Mouse (Mus musculus) retina, adult 2 months (tissue): ENCODE measurements around the gene Lrch3.
A peak's percentile ranks its signal among the peaks of the same experiment; 100 is the strongest.
"Not testable (repeated sequence)": the region's sequence is repeated elsewhere in the genome, so short reads cannot be mapped to it uniquely, and the experiment has no call there.

Source experiments
- DNase-seq: peaks from one replicate; pipeline ENCODE4 v3.0.0-alpha.2; 2012; ENCODE audit warnings: low read depth, low spot score

The Lrch3 gene

DNA sequence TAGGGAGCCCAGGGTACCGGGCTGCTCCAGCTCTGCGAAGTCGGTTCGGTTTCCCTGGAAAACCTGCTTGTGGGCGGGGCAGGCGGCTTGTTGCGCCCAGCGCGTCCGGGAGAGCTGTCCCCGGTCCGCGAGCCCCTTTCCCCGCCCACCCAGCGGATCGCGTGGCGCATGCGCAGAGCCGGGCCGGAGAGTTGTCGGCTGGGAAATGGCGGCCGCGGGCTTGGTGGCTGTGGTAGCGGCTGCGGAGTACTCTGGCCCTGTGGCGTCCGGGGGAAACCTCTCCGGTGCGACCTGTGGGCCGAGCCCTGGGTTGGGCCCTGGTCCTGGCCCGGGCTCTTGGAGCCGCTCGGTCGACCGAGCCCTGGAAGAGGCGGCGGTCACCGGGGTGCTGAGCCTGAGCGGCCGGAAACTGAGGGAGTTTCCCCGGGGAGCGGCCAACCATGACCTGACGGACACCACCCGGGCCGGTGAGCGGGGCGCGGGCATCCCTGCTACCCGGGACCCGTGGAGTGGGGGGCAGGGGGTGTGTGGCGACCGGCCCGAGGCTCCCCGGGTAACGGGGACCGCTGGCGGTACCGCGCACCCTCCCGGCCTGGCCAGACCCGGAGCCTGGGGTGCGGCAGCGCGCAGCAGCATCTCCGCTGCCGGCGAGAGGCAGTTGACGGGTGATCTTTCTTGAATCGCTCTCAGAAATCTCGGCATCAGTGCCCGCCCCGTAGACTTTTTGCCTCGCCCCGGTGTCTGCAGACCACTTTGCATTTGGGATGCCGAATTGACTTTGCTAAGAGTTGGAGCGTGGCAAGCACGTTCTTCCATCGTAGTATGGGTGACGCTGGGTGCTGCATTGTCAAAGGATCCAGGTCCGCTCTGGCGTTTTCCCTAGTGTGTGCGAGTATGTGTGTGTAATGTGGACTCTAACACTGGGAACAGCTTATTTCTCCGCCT lies at the start of gene Lrch3:
Lrch3 (plus strand) TSS at position 164 of the 945 bp plus-strand sequence.
- peak; percentile 78 for DNase-seq

DNA sequence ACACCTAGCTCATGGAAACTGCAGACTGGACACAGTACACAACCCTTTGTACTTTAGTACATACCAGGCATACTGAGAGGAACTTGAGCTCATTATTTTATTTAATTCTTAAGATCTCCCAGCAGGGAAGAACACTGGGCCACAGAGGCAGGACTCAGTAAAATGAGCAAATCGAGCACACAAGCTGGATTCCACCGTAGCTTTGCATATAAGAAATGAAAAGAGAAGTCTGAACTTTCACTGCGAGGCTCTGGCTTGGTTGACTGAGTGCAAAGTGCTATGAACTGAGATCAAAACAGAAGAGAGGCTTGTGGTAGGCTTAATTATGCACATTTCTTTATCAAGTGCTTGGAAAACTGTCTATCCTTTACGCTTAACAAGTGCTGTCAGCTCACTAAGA lies 48.5 kb upstream of the Lrch3 start:
- DNase-seq: no peak

- no peak for DNase-seq
These were observed 47.2 kb upstream of the Lrch3 start for GRCm38 (mm10) chr16:32866713-32867112.

- DNase-seq: peak; percentile 81
These were observed 45.9 kb upstream of the Lrch3 start for GRCm38 (mm10) chr16:32867919-32868552.

DNA sequence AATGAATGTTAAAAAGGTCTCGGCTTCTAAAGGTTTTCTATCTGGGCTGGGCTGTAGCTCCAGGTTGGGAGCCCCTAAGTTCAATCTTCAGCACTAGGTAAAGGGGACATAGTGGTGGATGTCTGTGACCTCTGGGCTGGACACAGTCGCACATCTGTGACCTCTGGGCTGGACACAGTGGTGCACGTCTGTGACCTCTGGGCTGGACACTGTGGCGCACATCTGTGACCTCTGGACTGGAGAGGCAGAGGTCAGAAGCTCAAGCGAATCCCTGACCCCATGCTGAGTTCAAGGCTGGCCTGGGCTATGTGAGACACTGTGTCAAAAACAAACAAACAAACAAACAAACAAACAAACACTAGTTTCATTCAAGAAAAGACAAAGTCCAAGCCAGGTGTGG lies 43.7 kb upstream of the Lrch3 start:
- no peak for DNase-seq

GRCm38 (mm10) chr16:32873366-32873765 lies 40.5 kb upstream of the Lrch3 start:
- DNase-seq: no peak

DNA sequence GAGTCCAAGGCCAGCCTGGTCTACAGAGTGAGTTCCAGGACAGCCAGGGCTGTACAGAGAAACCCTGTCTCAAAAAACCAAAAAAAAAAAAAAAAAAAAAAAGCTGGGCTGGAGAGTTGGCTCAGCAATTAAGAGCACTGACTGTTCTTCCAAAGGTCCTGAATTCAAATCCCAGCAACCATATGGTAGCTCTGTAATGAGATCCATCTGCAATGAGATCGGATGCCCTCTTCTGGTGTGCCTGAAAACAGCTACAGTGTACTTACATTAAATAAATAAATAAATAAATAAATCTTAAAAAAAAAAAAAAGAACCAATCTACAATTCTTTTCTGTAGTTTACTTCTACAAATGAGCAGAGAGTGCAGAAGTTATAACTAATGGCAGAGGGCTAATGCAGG lies 38.6 kb upstream of the Lrch3 start:
- not testable (repeated sequence) for DNase-seq

DNA sequence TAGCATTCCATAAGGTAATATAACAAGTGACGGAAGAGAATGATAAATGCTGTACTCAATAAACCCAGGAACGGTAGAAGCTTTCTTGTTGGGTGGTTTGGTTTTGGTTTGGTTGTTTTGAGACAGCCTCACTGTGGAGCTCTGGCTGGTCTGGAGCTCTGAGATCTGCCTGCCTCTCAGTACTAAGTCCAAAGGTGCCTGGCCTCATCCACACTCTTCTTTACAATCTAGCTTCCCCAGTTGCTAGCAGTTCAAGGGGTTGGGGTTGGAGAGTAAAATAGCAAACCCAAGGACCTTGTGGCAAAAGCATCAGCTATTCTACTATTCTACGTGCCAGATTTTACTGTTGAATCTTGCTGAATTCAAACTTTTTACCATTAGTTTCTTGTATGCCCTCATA lies 38.1 kb upstream of the Lrch3 start:
- no peak for DNase-seq

DNA sequence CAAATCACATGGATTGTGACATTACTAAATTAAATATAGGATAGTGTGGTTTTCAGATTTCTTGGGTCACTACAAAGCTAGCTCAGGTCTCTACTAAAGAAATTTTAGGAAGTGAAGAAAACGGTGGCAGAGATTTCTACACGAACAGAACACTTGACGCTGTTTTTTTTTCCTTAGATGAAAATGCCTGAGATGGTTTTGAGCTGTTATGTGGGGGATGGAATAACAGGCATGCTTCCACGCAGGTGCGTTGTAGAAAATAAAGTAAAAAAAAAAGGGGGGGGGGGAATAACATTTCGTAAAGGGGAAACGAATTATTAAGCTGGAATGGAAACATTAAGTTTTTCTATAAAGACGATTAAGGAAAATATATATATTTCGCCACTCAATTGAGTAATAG lies 37.1 kb upstream of the Lrch3 start:
- no peak for DNase-seq

DNA sequence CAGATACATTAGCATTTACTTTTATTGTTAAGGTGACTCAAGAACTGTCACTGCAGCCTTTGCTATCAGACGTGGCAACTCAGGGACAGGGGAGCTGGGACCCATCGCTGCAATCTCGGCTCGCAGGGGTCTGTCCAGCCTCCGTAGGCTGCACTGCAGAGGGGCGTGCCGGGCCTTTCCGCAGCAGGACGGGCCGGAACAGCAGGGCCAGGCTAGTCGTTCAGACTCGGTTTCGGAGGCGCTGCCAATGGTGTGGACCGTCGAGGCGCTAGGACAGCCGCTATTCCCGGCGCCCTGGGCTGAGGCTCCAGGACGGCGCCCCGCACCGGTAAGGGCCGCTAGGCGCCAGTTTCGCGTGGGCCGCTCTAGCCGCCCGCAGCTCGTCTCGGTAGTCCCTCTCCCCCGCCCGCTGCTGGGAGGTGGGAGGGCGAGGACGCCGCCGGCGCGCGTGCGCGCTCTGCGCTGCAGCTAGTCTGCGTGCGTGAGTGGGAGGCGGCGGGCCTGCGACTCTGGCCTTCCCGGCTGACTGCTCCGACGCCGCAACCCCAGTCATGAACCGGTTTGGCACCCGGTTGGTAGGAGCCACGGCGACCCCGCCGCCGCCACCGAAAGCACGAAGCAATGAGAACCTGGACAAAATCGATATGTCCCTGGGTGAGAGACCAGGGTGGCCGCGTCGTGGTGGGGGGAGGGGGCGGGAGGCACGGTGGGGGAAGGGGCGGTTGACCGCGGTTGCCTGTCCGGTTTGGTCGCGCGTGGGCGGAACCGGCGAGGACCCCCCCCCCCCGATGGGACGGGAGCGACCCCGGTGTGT lies 36.4 kb upstream of the Lrch3 start, which contains the start of the genes Fyttd1 and Rubcn:
Fyttd1 (plus strand) TSS at position 158 of the 814 bp plus-strand sequence.
Rubcn (minus strand) TSS at position 424 of the 814 bp plus-strand sequence.
- peak; percentile 89 for DNase-seq

DNA sequence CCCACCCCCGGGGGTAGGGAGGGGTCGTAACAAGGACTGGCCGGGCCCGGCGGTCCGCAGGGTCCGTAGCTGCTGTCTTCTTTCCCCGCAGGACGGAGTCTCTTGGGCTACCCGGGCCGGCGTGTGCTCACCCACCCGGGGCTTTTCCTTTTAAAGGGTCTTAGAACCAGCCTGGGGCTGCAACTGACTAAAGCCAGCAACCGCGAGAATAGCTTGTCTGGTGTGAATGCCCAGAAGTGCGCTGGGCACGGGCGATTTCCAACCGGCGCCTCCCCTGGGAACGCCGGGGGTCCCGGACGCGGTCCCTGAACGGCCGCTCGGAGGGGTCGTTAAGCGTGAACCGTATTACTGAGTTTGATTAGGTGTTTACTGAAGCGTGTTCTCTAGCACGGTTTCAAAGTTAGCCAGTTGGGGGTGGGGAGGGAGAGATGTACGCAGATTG lies 35.7 kb upstream of the Lrch3 start:
- no peak for DNase-seq

DNA sequence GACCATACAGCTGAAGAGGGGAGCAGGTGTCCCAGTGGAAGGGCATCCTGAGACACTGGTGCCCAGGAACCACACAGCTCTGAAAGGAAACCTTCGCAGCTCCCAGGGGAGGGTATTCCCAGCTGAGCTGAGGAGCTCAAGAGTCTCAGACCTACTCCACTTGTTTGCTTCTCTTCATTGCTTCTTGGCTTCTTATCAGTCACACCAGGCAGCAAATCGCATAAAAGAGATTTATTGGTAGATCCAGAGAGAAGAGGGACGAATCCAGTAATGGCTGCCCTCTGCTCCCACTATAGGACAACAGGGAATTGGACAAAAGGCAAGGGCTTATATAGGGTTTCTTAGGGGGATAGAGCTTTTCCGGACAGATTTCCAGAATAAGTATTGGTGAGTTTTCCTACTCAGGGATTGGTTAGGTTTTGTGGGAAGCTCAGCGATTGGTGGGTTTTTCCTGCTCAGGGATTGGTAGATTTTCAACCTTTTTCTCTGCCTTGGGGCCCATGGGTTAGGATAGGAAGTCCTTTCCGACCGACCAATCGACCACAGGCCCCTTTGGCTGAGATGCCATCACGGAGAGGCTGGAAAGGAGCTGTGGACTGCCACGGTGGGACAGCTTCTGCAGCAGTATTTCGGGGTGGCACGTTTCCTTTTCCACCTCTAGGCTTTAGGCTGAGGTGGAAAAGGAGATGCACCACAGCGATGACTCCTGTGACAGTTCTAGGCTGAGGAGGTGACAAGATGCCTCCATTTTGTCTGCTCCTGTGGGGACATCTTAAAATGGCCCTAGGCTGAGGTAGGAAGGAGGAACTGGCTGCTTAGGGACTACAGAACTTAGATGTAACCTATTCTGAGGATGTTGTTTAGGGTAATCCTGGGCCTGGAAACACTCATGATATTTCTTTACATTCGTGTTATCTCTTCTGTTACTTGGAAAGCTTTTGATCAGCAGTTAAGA lies 34.7 kb upstream of the Lrch3 start:
- no peak for DNase-seq

DNA sequence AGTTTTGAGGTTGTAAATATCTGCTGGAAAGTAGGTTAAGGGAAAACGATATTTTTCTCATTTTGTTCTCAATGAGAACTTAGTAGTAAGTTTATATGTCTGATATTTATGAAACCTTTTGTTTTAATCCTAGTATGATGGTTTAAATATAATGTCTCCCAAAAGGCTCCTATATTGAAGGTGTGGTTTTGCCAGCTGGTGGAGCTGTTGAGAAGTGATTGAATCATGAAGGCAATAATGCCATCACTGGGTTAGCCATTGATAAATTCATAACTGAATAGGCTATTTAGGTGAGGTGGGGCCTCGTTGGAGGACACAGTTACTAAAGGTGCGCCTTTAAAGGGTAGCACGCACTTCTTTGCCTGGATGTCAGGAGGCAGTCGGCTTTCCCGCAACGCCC lies 32.4 kb upstream of the Lrch3 start:
- no peak for DNase-seq

DNA sequence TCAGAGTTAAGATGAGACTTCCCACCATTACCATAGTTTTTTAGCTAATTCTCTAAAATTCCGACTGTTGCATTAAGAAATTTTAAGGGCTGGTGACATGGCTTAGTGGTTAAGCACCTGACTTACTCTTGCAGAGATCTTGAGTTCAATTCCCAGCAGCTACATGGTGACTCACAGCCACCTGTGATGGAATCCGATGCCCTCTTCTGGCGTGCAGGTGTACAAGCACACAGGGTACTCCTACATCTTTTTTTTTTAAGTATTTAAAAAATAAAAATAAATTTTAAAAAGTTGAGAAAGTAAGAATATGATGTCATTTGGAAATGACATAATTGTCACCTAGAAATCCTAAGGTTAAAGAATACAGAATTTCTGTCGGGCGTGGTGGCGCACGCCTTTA lies 25.9 kb upstream of the Lrch3 start:
- no peak for DNase-seq

GRCm38 (mm10) chr16:32889881-32890280 lies 24.0 kb upstream of the Lrch3 start:
- DNase-seq: no peak

DNA sequence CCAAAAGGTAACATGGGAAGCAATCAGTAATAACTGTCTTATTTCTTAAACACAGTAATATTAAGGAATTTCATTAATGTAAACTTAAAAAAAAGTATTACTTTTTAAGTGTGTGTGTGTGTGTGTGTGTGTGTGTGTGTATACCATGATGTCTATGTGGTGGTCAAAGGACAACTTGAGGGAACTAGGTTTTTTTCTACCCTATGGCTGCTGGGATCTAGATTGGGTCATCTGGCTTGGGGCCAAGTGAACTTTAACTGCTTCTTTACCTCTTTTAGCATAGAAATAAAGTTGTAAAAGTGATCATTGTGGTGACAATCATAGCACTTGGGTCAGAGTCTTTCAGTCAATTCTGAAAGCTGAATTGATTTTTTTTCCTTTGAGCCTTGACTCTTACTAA lies 17.8 kb upstream of the Lrch3 start:
- DNase-seq: no peak

DNA sequence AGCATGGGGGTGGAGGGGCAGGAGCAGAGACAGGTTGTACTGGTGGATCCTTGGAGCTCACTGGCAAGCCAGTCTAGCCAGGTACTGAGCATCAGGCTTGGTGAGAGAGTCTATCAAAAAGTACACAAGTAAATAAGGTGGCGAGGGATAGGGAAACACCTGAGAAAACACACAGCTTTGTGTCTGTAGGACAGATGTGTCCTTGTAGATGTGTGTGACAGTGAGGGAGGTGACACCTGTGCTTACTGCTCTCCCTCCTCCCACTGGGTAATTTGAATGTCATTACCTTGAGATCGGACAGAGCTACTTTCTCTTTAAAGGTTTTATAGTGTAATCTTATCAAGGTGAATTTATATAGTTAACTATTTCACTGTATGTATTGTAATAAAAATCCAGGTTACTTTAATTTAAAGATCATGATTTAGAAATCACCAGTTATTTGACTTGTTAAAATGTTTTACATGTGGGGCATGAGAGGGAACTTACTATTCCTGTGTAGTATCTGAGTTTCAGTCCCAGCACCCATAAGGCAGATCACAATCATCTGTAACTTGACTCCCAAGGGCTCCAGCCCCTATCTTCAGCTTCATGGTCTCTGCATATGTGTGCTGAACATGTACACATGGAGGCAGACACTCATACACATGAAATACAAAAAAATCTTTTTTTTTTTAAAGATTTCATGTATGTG lies 12.4 kb upstream of the Lrch3 start:
- no peak for DNase-seq

GRCm38 (mm10) chr16:32902051-32902428 lies 11.9 kb upstream of the Lrch3 start:
- no peak for DNase-seq

DNA sequence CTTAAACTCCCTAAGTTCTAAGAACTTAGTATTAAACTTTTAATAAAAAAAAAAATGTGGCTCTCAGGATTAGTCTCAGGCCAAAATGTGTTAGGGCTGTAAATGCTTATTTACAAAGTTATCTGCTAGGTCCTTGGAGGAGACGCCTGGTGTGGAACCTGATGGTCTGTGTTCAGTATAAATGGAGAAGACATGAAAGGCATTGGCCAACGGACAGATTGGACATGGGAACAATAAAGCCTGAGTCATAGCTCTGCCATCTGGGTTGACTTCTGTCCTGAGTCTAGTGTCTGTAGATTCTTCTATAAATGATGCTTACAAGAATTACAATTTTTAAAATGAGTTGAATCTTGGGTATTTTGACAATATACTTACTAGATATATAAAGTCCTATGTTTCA lies 7.7 kb upstream of the Lrch3 start:
- DNase-seq: no peak

DNA sequence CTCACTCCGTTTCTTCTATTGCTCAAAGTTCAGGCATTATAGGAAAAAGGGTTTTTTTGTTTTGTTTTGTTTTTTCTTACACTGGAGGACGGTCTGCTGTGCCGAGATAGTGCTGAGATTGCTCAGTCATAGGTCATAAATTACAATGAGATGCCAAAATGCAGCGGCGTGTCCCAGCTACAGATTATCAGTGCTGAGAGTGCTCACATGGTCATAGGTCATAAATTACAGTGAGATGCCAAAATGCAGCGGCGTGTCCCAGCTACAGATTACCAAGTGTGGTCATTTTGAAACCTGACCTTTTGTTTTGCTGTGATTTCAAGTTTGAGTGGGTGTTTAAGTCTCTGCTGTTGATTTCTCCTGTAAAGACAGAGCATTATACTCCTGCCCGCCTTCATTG lies 7.2 kb upstream of the Lrch3 start:
- DNase-seq: no peak
